Mouse (Mus musculus) forebrain, postnatal 0 days (tissue): ENCODE measurements around the gene Asic2. TPM values are rescaled to one million over a fixed set of nuclear protein-coding genes. Genes with fewer than 3 reads are reported as not detected.
A peak's percentile ranks its signal among the peaks of the same experiment; 100 is the strongest.

ENCODE experiments used
- ATAC-seq: fragments of 200-750 bp; cut with Nextera tagmentation; 2 replicates; pipeline ENCODE4 v1.8.0; 2017; ENCODE audit warnings: mild to moderate bottlenecking, moderate library complexity
- DNase-seq: peaks from one replicate; pipeline ENCODE4 v3.0.0-alpha.2; 2015
- H3K27ac ChIP-seq: fragments of 300-500 bp; sonication (generic); 2 replicates; pipeline ENCODE4 v1.5.1; 2014; ENCODE audit warnings: low read depth, mild to moderate bottlenecking, antibody characterized with exemption, low read length, moderate library complexity, mixed read lengths
- H3K27me3 ChIP-seq: fragments of 300-500 bp; sonication (generic); 2 replicates; pipeline ENCODE4 v1.6.1; 2014; ENCODE audit warnings: mild to moderate bottlenecking, low read length, mixed read lengths; ENCODE audit not compliant: insufficient read depth
- H3K36me3 ChIP-seq: fragments of 300-500 bp; sonication (generic); 2 replicates; pipeline ENCODE4 v1.6.1; 2014; ENCODE audit warnings: mild to moderate bottlenecking, moderate library complexity; ENCODE audit not compliant: insufficient read depth
- H3K4me1 ChIP-seq: fragments of 300-500 bp; sonication (generic); 2 replicates; pipeline ENCODE4 v1.6.1; 2014; ENCODE audit warnings: antibody characterized with exemption; ENCODE audit not compliant: insufficient read depth
- H3K4me2 ChIP-seq: fragments of 300-500 bp; sonication (generic); 2 replicates; pipeline ENCODE4 v1.6.1; 2014; ENCODE audit warnings: low read depth, mild to moderate bottlenecking, moderate library complexity
- H3K4me3 ChIP-seq: fragments of 300-500 bp; sonication (generic); 2 replicates; pipeline ENCODE4 v1.5.1; 2014; ENCODE audit warnings: low read depth, low read length, mixed read lengths
- H3K9ac ChIP-seq: fragments of 300-500 bp; sonication (generic); 2 replicates; pipeline ENCODE4 v1.6.1; 2014; ENCODE audit warnings: mild to moderate bottlenecking
- H3K9me3 ChIP-seq: fragments of 300-500 bp; sonication (generic); 2 replicates; pipeline ENCODE4 v1.6.1; 2016; ENCODE audit warnings: low read length
- CTCF ChIP-seq: sonication (generic); IDR thresholded peaks from 2 replicates; pipeline ENCODE4 v1.5.1; 2016; ENCODE audit warnings: antibody characterized with exemption, control low read depth, low read depth
- WGBS: fragments of 180-500 bp; shearing (Covaris S2); extraction: QIAGEN DNeasy Blood & Tissue Kit; methylation state at CpG from one replicate; pipeline ENCODE4 v1.1.7; 2014; 5-methylcytosine and 5-hydroxymethylcytosine counted together
- polyA plus RNA-seq: library from polyadenylated mRNA; unstranded; fragments of >200 nt; fragmentation: Nextera tagmentation; extraction: Ambion mirVana; gene quantifications from 2 replicates; pipeline ENCODE4 v1.2.1, GENCODE M21; 2015
- total RNA-seq: library from RNA; depleted of rRNA; stranded (reverse); fragments of >200 nt; gene quantifications from 2 replicates; pipeline ENCODE4 v1.2.3, GENCODE M21; 2014

Gene Asic2
- total and polyA plus RNA-seq, 2 experiments from 2014 or later, result 15.5 to 37.2 TPM

- Histone ChIP-seq H3K9me3 (no peaks in the 10 kb centered on the region), H3K4me1 (peaks cover 19% of the 10 kb centered on the region), H3K36me3 (no peaks in the 10 kb centered on the region), H3K4me3 (no peak overlapping the region), H3K9ac (no peak overlapping the region), H3K4me2 (no peak overlapping the region), H3K27ac (no peak overlapping the region), H3K27me3 (no peaks in the 10 kb centered on the region)
- DNase-seq (no peak), ATAC-seq (no peak)
- 20% methylated on average over 1 of the region's 1 CpGs for WGBS
- TF ChIP-seq CTCF, result no peak
Observed at GRCm38 (mm10) chr11:81498990-81499389, 469.3 kb downstream of the Asic2 start.

- DNase-seq, result no peak
- H3K9me3 ChIP-seq, result no peaks in the 10 kb centered on the region
- peak; percentile 48 for ATAC-seq
- H3K4me1 ChIP-seq, result peaks cover 19% of the 10 kb centered on the region
- H3K27ac ChIP-seq, result no peak overlapping the region
- no peak overlapping the region for H3K4me3 ChIP-seq
- H3K9ac ChIP-seq, result no peak overlapping the region
- TF ChIP-seq CTCF, result no peak
- H3K27me3 ChIP-seq, result no peaks in the 10 kb centered on the region
- WGBS, result 24% methylated on average over 9 of the region's 9 CpGs
- no peak overlapping the region for H3K4me2 ChIP-seq
- no peaks in the 10 kb centered on the region for H3K36me3 ChIP-seq
Observed at GRCm38 (mm10) chr11:81497652-81498391, 470.4 kb downstream of the Asic2 start.

- no peak for DNase-seq
- no peak overlapping the region for H3K9ac ChIP-seq
- no peak overlapping the region for H3K4me2 ChIP-seq
- no peak for ATAC-seq
- no peaks in the 10 kb centered on the region for H3K27me3 ChIP-seq
- 8% methylated on average over 1 of the region's 1 CpGs for WGBS
- H3K27ac ChIP-seq, result no peak overlapping the region
- peaks cover 16% of the 10 kb centered on the region for H3K4me1 ChIP-seq
- no peak overlapping the region for H3K4me3 ChIP-seq
- H3K36me3 ChIP-seq, result no peaks in the 10 kb centered on the region
- TF ChIP-seq CTCF, result no peak
- H3K9me3 ChIP-seq, result no peaks in the 10 kb centered on the region
Observed at GRCm38 (mm10) chr11:81496446-81496845, 471.8 kb downstream of the Asic2 start.

GRCm38 (mm10) chr11:81492351-81492750 lies 475.9 kb downstream of the Asic2 start:
- Histone ChIP-seq H3K36me3 (no peaks in the 10 kb centered on the region), H3K27me3 (no peaks in the 10 kb centered on the region), H3K9me3 (no peaks in the 10 kb centered on the region), H3K9ac (no peak overlapping the region), H3K4me3 (no peak overlapping the region), H3K4me1 (peaks cover 6% of the 10 kb centered on the region), H3K27ac (peak overlapping the region; percentile 52; the same call in 1 of the 2 replicates), H3K4me2 (no peak overlapping the region)
- DNase-seq, result peak; percentile 43
- peak; percentile 50; the same call in 1 of the 2 replicates for ATAC-seq
- WGBS, result 48% methylated on average over 5 of the region's 5 CpGs
- no peak for TF ChIP-seq CTCF

- WGBS, result 38% methylated on average over 1 of the region's 1 CpGs
- H3K4me3 ChIP-seq, result no peak overlapping the region
- no peaks in the 10 kb centered on the region for H3K27me3 ChIP-seq
- H3K4me1 ChIP-seq, result no peaks in the 10 kb centered on the region; the same call in 1 of the 2 replicates
- ATAC-seq (no peak), DNase-seq (no peak)
- no peak for TF ChIP-seq CTCF
- H3K4me2 ChIP-seq, result no peak overlapping the region
- no peak overlapping the region for H3K9ac ChIP-seq
- H3K9me3 ChIP-seq, result no peaks in the 10 kb centered on the region
- H3K27ac ChIP-seq, result no peak overlapping the region
- H3K36me3 ChIP-seq, result no peaks in the 10 kb centered on the region
Observed at GRCm38 (mm10) chr11:81489144-81489735, 479.0 kb downstream of the Asic2 start.

GRCm38 (mm10) chr11:81488681-81489080 lies 479.6 kb downstream of the Asic2 start:
- DNase-seq (no peak), ATAC-seq (no peak)
- no peak overlapping the region for H3K9ac ChIP-seq
- H3K27ac ChIP-seq, result no peak overlapping the region
- H3K4me3 ChIP-seq, result no peak overlapping the region
- H3K9me3 ChIP-seq, result no peaks in the 10 kb centered on the region
- no peaks in the 10 kb centered on the region for H3K27me3 ChIP-seq
- H3K4me2 ChIP-seq, result no peak overlapping the region
- no peaks in the 10 kb centered on the region for H3K36me3 ChIP-seq
- no peaks in the 10 kb centered on the region; the same call in 1 of the 2 replicates for H3K4me1 ChIP-seq
- TF ChIP-seq CTCF, result no peak
- WGBS, result 63% methylated on average over 5 of the region's 5 CpGs

GRCm38 (mm10) chr11:81486265-81486940 lies 481.9 kb downstream of the Asic2 start:
- Histone ChIP-seq H3K36me3 (no peaks in the 10 kb centered on the region), H3K4me3 (no peak overlapping the region), H3K9me3 (no peaks in the 10 kb centered on the region), H3K27me3 (no peaks in the 10 kb centered on the region), H3K27ac (peak overlapping the region; percentile 54), H3K4me1 (no peaks in the 10 kb centered on the region), H3K9ac (no peak overlapping the region), H3K4me2 (no peak overlapping the region)
- TF ChIP-seq CTCF, result peak; percentile 22; the same call in 1 of the 2 replicates
- ATAC-seq (peak; percentile 92), DNase-seq (peak; percentile 80)
- 11% methylated on average over 6 of the region's 6 CpGs for WGBS
